Mouse (Mus musculus): ENCODE measurements around the gene Rnf185.

GRCm38 (mm10) chr11:3390789-3391188 is 61.4 kb downstream of the Rnf185 start:
- TF ChIP-seq CTCF (conservative IDR thresholded peaks at IDR 0.05; ENCODE audit: low read length) (no peak), POU5F1 (IDR thresholded peaks at IDR 0.05; ENCODE audit: borderline replicate concordance, low read length) (no peak), NANOG (IDR thresholded peaks at IDR 0.05; ENCODE audit: borderline replicate concordance, low read length) (no peak)

Data from E14TG2a.4 (cell line).